Mouse (Mus musculus): ENCODE data around the gene Prss33. TPM values are rescaled to one million over a fixed set of nuclear protein-coding genes. Genes with fewer than 3 reads are reported as not detected.

Gene Prss33
- polyA plus RNA-seq, 1 experiment = 0.25 TPM

DNA sequence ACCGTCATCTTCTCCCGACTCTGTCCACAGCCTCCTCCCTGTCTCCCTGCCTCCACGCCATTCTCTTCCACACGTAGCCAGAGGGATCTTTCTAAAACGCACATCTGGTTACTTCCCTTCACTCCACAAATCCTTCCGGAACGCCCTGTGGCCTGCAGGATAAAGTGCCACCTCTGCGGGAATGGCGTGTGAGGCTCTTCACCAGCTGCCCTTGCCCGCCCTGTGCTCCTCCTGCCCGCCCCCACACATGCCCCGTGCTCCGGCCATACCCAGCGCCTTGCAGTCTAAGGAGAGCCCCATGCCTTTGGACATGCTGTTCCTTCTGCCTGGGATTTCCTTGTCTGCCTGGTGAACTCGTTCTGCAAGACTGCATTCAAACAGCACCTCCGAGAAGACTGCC lies 12.8 kb downstream of the Prss33 start:
- no peaks in the 10 kb centered on the region for H3K4me1 ChIP-seq (ENCODE audit: control insufficient read depth, insufficient read depth, low read length)
- no peaks in the 10 kb centered on the region for H3K27me3 ChIP-seq (ENCODE audit: control insufficient read depth, insufficient read depth, low read length)
- no peak overlapping the region for H3K4me3 ChIP-seq (replicated peaks; ENCODE audit: insufficient read depth, low read depth, low read length)
- H3K27ac ChIP-seq (ENCODE audit: insufficient read depth, low read length) = no peak overlapping the region
- TF ChIP-seq POLR2A (IDR thresholded peaks at IDR 0.05; ENCODE audit: borderline replicate concordance, insufficient read depth, low read length) (no peak), CTCF (IDR thresholded peaks at IDR 0.05; ENCODE audit: borderline replicate concordance, insufficient read depth, low read depth, low read length) (no peak)
- 69% methylated on average over 16 of the region's 16 CpGs for WGBS
- no peak for DNase-seq

DNA sequence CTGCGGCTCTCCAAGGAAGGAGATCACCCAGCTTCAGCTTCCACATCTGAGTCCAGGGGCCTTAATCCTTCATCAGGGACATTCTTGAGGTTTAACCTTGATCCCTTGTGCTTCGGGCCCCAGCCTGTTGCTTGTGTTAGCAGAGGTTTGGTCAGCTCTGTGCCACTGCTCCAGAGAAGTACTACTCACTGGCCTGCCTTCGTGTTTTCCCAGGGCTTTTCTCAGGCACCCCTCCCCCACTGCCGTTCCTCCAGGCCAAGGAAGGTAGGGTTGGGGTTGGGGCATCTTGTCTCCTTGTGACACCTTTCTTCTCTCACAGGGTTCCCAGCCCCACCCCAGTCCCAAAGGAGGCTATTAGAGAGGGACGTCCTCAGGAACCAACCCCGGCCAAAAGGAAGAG lies 13.8 kb downstream of the Prss33 start:
- DNase-seq = no peak
- H3K4me3 ChIP-seq (replicated peaks; ENCODE audit: insufficient read depth, low read depth, low read length) = no peak overlapping the region
- 67% methylated on average over 6 of the region's 6 CpGs for WGBS
- TF ChIP-seq CTCF (IDR thresholded peaks at IDR 0.05; ENCODE audit: borderline replicate concordance, insufficient read depth, low read depth, low read length) = no peak
- TF ChIP-seq POLR2A (IDR thresholded peaks at IDR 0.05; ENCODE audit: borderline replicate concordance, insufficient read depth, low read length) = no peak
- no peaks in the 10 kb centered on the region for H3K4me1 ChIP-seq (ENCODE audit: control insufficient read depth, insufficient read depth, low read length)
- H3K27ac ChIP-seq (ENCODE audit: insufficient read depth, low read length) = no peak overlapping the region
- H3K27me3 ChIP-seq (ENCODE audit: control insufficient read depth, insufficient read depth, low read length) = no peaks in the 10 kb centered on the region

DNA sequence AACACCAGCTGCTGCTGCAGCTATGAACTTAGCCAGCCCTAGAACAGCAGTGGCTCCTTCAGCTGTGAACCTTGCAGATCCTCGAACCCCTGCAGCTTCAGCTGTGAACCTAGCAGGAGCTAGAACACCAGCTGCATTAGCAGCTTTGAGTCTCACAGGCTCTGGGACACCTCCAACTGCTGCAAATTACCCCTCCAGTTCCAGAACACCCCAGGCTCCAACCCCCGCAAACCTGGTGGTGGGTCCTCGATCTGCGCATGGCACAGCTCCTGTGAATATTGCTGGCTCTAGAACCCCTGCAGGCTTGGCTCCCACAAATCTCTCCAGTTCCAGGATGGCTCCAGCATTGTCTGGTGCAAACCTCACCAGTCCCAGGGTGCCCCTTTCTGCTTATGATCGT lies 15.1 kb downstream of the Prss33 start:
- H3K4me1 ChIP-seq (ENCODE audit: control insufficient read depth, insufficient read depth, low read length) = no peaks in the 10 kb centered on the region
- no peak for DNase-seq
- no peak for TF ChIP-seq POLR2A (IDR thresholded peaks at IDR 0.05; ENCODE audit: borderline replicate concordance, insufficient read depth, low read length)
- TF ChIP-seq CTCF (IDR thresholded peaks at IDR 0.05; ENCODE audit: borderline replicate concordance, insufficient read depth, low read depth, low read length) = no peak
- H3K27ac ChIP-seq (ENCODE audit: insufficient read depth, low read length) = no peak overlapping the region
- no peak overlapping the region for H3K4me3 ChIP-seq (replicated peaks; ENCODE audit: insufficient read depth, low read depth, low read length)
- no peaks in the 10 kb centered on the region for H3K27me3 ChIP-seq (ENCODE audit: control insufficient read depth, insufficient read depth, low read length)
- WGBS = 71% methylated on average over 5 of the region's 5 CpGs

DNA sequence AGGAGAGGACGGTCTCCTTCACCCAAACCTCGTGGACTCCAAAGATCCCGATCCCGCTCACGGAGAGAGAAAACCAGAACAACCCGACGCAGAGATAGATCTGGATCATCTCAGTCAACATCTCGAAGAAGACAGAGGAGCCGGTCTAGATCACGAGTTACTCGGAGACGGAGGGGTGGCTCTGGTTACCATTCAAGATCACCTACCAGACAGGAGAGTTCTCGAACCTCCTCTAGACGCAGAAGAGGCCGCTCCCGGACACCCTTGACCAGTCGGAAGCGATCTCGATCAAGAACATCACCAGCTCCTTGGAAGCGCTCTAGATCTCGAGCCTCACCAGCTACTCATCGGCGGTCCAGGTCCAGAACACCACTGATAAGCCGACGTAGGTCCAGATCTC lies 16.6 kb downstream of the Prss33 start:
- H3K4me3 ChIP-seq (replicated peaks; ENCODE audit: insufficient read depth, low read depth, low read length) = no peak overlapping the region
- WGBS = 97% methylated on average over 25 of the region's 25 CpGs
- no peaks in the 10 kb centered on the region for H3K27me3 ChIP-seq (ENCODE audit: control insufficient read depth, insufficient read depth, low read length)
- DNase-seq = no peak
- no peak overlapping the region for H3K27ac ChIP-seq (ENCODE audit: insufficient read depth, low read length)
- H3K4me1 ChIP-seq (ENCODE audit: control insufficient read depth, insufficient read depth, low read length) = no peaks in the 10 kb centered on the region
- no peak for TF ChIP-seq CTCF (IDR thresholded peaks at IDR 0.05; ENCODE audit: borderline replicate concordance, insufficient read depth, low read depth, low read length)
- no peak for TF ChIP-seq POLR2A (IDR thresholded peaks at IDR 0.05; ENCODE audit: borderline replicate concordance, insufficient read depth, low read length)

DNA sequence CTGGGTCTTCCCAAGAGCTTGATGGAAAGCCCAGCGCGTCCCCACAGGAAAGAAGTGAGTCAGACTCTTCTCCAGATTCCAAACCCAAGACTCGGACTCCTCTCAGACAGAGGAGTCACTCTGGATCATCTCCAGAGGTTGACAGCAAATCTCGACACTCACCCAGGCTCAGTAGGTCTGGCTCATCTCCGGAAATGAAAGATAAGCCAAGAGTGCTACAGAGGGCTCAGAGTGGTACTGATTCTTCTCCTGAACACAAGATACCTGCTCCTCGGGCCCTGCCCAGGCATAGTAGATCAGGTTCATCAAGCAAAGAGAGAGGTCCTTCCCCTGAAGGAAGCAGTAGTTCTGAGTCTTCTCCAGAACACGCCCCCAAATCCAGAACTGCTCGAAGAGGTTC lies 17.3 kb downstream of the Prss33 start:
- H3K27ac ChIP-seq (ENCODE audit: insufficient read depth, low read length) = no peak overlapping the region
- H3K4me1 ChIP-seq (ENCODE audit: control insufficient read depth, insufficient read depth, low read length) = no peaks in the 10 kb centered on the region
- WGBS = 97% methylated on average over 8 of the region's 8 CpGs
- no peak for TF ChIP-seq CTCF (IDR thresholded peaks at IDR 0.05; ENCODE audit: borderline replicate concordance, insufficient read depth, low read depth, low read length)
- no peak for DNase-seq
- H3K4me3 ChIP-seq (replicated peaks; ENCODE audit: insufficient read depth, low read depth, low read length) = no peak overlapping the region
- no peaks in the 10 kb centered on the region for H3K27me3 ChIP-seq (ENCODE audit: control insufficient read depth, insufficient read depth, low read length)

DNA sequence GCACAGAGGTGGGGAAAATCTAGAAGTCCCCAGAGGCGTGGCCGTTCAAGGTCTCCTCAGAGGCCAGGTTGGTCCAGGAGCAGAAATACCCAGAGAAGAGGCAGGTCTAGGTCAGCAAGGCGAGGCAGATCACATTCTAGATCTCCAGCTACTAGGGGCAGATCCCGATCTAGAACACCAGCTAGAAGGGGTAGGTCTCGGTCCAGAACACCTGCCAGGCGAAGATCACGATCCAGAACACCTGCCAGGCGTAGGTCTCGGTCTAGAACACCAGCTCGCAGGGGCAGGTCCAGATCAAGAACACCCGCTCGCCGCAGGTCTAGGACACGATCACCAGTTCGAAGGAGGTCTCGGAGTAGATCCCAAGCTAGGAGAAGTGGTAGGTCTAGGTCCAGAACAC lies 20.2 kb downstream of the Prss33 start:
- no peaks in the 10 kb centered on the region for H3K4me1 ChIP-seq (ENCODE audit: control insufficient read depth, insufficient read depth, low read length)
- no peak for DNase-seq
- no peaks in the 10 kb centered on the region for H3K27me3 ChIP-seq (ENCODE audit: control insufficient read depth, insufficient read depth, low read length)
- WGBS = 96% methylated on average over 16 of the region's 16 CpGs
- TF ChIP-seq POLR2A (IDR thresholded peaks at IDR 0.05; ENCODE audit: borderline replicate concordance, insufficient read depth, low read length) = no peak
- TF ChIP-seq CTCF (IDR thresholded peaks at IDR 0.05; ENCODE audit: borderline replicate concordance, insufficient read depth, low read depth, low read length) = no peak
- no peak overlapping the region for H3K27ac ChIP-seq (ENCODE audit: insufficient read depth, low read length)
- H3K4me3 ChIP-seq (replicated peaks; ENCODE audit: insufficient read depth, low read depth, low read length) = no peak overlapping the region

DNA sequence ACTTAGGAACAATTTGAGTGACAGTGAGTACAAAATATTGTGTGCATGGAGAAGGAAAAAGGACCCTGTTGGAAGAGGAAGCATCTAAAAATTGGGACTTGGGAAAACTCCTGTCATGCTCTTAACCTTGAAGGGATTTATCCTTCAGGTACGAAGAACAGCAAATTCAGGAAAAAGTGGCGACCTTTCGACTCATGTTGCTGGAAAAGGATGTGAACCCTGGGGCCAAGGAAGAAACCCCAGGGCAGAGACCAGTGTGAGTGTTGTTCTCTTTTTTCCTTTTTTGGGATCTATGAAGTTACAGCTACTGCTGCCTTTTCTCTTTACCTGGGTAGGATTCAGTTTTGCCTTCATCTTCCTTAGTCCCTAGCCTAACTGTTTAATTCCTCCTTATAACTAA lies 27.9 kb downstream of the Prss33 start:
- no peak for DNase-seq
- 61% methylated on average over 3 of the region's 3 CpGs for WGBS
- Histone ChIP-seq H3K27me3 (ENCODE audit: control insufficient read depth, insufficient read depth, low read length) (no peaks in the 10 kb centered on the region), H3K27ac (ENCODE audit: insufficient read depth, low read length) (no peak overlapping the region), H3K4me1 (ENCODE audit: control insufficient read depth, insufficient read depth, low read length) (no peaks in the 10 kb centered on the region; the same call in 1 of the 2 replicates), H3K4me3 (replicated peaks; ENCODE audit: insufficient read depth, low read depth, low read length) (no peak overlapping the region)
- TF ChIP-seq CTCF (IDR thresholded peaks at IDR 0.05; ENCODE audit: borderline replicate concordance, insufficient read depth, low read depth, low read length) = no peak
- no peak for TF ChIP-seq POLR2A (IDR thresholded peaks at IDR 0.05; ENCODE audit: borderline replicate concordance, insufficient read depth, low read length)

DNA sequence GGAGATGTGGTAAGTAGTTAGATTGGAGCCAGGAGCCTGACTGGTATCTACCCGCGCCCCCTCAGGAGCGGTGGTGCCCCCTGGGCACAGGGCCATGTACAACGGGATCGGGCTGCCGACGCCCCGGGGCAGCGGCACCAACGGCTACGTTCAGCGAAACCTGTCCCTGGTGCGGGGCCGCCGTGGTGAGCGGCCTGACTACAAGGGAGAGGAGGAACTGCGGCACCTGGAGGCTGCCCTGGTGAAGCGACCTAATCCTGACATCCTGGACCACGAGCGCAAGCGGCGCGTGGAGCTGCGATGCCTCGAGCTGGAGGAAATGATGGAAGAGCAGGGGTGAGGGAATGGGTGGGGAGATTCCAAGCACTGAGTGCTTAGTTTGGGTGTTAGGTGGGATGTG lies 29.0 kb downstream of the Prss33 start:
- peak; percentile 66 to 67 for DNase-seq
- Histone ChIP-seq H3K4me1 (ENCODE audit: control insufficient read depth, insufficient read depth, low read length) (no peaks in the 10 kb centered on the region; the same call in 1 of the 2 replicates), H3K4me3 (replicated peaks; ENCODE audit: insufficient read depth, low read depth, low read length) (peak overlapping the region; percentile 32), H3K27ac (ENCODE audit: insufficient read depth, low read length) (no peak overlapping the region), H3K27me3 (ENCODE audit: control insufficient read depth, insufficient read depth, low read length) (no peaks in the 10 kb centered on the region)
- peak; percentile 62 for TF ChIP-seq CTCF (IDR thresholded peaks at IDR 0.05; ENCODE audit: borderline replicate concordance, insufficient read depth, low read depth, low read length)
- no peak for TF ChIP-seq POLR2A (IDR thresholded peaks at IDR 0.05; ENCODE audit: borderline replicate concordance, insufficient read depth, low read length)
- 10% methylated on average over 25 of the region's 25 CpGs for WGBS
